Mouse (Mus musculus): ENCODE measurements at regions not wholly inside any gene's neighbourhood (a gene's known extent, or its start where the extent isn't known, plus 50 kb on each side); places are given as distances from the start of the nearest gene placed in this dataset.

DNA sequence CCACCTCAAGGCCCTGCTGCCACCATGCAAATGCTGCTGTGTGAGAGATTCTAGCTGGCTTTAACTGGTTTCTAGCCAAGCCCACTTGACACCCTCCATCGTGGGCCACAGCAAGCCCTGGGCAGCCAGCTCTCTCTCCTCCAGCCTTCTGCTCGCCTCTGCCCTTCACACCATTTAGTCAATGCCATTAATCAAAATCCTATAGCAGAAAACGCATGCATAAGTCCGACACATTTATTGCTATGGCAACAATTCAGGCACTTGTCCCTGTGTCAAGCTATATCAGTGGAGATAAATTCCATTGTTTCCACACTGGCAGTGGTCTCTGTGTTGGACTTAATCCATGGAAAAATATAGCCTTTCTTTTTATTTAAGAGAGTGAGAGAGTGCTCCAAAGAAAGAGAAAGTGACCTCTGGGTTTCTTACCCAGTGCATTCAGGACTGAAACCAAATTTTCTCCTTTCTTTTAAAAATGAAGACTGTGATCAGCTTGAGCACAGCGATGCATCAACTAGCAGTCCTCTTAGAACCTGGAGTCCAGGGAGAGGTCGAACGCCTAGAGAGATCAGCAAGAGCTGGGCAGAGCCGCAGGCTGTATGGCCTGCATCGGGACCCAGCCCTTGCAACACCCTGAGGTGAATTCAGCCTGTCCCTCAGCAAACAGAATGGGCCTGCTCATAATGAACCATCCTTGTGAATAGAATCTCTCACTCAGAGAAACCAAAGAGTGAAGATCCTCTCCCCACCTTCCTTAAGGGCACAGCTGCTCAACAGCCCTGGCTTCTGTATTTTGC lies 93.1 kb upstream of the Tox3 start:
- no peak overlapping the region for H3K4me2 ChIP-seq (ENCODE audit: low read depth)
- no peak for TF ChIP-seq TCF12 (IDR thresholded peaks at IDR 0.05; ENCODE audit: insufficient read depth, poor library complexity, severe bottlenecking)
- no peak for TF ChIP-seq MYOD1 (IDR thresholded peaks at IDR 0.05; ENCODE audit: control insufficient read depth in 1 of 3, insufficient read length in 2 of 3, low read depth in 2 of 3)
- no peak for TF ChIP-seq CEBPB (IDR thresholded peaks at IDR 0.05; ENCODE audit: insufficient read depth, poor library complexity, severe bottlenecking)
- no peak for TF ChIP-seq E2F4 (IDR thresholded peaks at IDR 0.05; ENCODE audit: insufficient read depth)
- no peak for TF ChIP-seq MAX (IDR thresholded peaks at IDR 0.05; ENCODE audit: low read depth)
- no peak for TF ChIP-seq USF1 (IDR thresholded peaks at IDR 0.05; ENCODE audit: low read depth)
- TF ChIP-seq REST (IDR thresholded peaks at IDR 0.05; ENCODE audit: insufficient read depth, insufficient read length): no peak
- TF ChIP-seq TCF3 (IDR thresholded peaks at IDR 0.05; ENCODE audit: insufficient read length, low read depth): no peak
- no peak for TF ChIP-seq SRF (IDR thresholded peaks at IDR 0.05; ENCODE audit: control insufficient read depth, insufficient read length, low read depth)
- TF ChIP-seq MYOG (IDR thresholded peaks at IDR 0.05; ENCODE audit: control insufficient read depth in 1 of 3, insufficient read depth in 1 of 3, insufficient read length in 2 of 3, low read depth in 2 of 3): no peak
- TF ChIP-seq POLR2A (IDR thresholded peaks at IDR 0.05; ENCODE audit: insufficient read length, low read depth): no peak
- no peak for TF ChIP-seq POLR2AphosphoS2 (IDR thresholded peaks at IDR 0.05; ENCODE audit: insufficient read length, low read depth)
- H3K79me2 ChIP-seq (ENCODE audit: control insufficient read depth, insufficient read depth): no peaks in the 10 kb centered on the region
- H3K4me3 ChIP-seq: no peak overlapping the region
- H3K36me3 ChIP-seq (ENCODE audit: control insufficient read depth, insufficient read depth): no peaks in the 10 kb centered on the region
- H3ac ChIP-seq (ENCODE audit: control insufficient read depth, insufficient read length): no peak overlapping the region
- H3K27me3 ChIP-seq (ENCODE audit: control insufficient read depth, insufficient read depth, insufficient read length): no peaks in the 10 kb centered on the region

DNA sequence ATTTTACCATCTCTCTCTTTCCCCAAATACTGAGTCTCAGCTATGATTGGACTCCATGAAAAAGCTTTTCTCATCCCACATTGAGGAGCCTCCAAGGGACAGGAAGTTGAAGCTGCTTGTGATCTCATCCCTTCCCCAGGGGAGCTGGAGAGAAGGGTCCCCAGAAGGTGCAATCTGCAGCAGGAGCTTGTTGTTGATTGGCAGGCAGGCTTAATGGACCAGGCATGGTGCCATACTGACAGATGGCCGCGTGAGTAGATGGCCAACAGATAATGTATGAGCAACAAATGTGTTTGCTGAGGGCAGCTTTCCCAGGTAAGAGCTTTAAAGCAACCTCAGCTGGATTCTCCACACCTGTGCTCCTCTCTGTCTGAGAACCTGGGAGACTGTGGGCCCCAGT lies 65.9 kb upstream of the Tox3 start:
- TF ChIP-seq POLR2AphosphoS2 (IDR thresholded peaks at IDR 0.05; ENCODE audit: insufficient read length, low read depth) (no peak), MAX (IDR thresholded peaks at IDR 0.05; ENCODE audit: low read depth) (no peak), USF1 (IDR thresholded peaks at IDR 0.05; ENCODE audit: low read depth) (no peak), TCF3 (IDR thresholded peaks at IDR 0.05; ENCODE audit: insufficient read length, low read depth) (no peak), CEBPB (IDR thresholded peaks at IDR 0.05; ENCODE audit: insufficient read depth, poor library complexity, severe bottlenecking) (no peak), TCF12 (IDR thresholded peaks at IDR 0.05; ENCODE audit: insufficient read depth, poor library complexity, severe bottlenecking) (no peak)
- H3K79me2 ChIP-seq (ENCODE audit: control insufficient read depth, insufficient read depth): no peaks in the 10 kb centered on the region
- H3K4me2 ChIP-seq (ENCODE audit: low read depth): no peak overlapping the region
- no peaks in the 10 kb centered on the region for H3K36me3 ChIP-seq (ENCODE audit: control insufficient read depth, insufficient read depth)
- no peak overlapping the region for H3K4me3 ChIP-seq
- H3ac ChIP-seq (ENCODE audit: control insufficient read depth, insufficient read length): no peak overlapping the region
- H3K27me3 ChIP-seq (ENCODE audit: control insufficient read depth, insufficient read depth, insufficient read length): no peaks in the 10 kb centered on the region

All from myocyte (in vitro differentiated cells).